8 mouse cellular contexts compared by ENCODE assay signal in the genomic region with DNA sequence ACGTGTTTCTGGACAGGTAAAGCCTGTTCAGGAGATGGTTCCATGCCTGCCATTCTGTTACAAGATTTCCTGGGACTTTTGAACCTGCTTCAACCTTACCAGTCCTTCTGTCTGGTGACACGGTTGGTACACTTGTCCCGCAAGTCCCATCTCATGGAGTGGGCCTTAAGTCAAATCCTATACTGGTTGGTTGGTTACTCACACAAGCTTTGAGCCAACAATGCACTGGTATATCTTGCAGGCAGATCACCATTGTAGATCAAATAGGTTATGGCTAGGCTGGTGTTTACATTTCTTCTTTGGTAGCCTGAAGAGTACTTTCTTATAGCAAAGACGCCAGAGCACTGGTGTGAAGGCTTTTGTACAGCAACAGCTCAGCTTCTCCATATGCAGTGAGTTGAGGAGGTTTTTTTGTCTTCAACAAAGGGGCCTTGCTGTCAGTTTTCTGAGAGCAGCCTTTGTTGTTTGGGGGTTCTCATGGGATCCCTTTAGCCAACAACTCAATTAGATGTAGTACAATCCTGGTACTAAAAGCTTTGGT. TPM values are rescaled to one million over a fixed set of nuclear protein-coding genes. Genes with fewer than 3 reads are reported as not detected.
DNase-seq lines count a peak whose midpoint lies in the region; ATAC-seq lines count a peak whose summit lies in the region.

No protein-coding gene starts in this region.

- ATAC-seq in kidney, embryonic 14.5 days (ENCODE audit: low FRiP score, low TSS enrichment) = no peak; the same call in 1 of the 2 replicates
- no peak for ATAC-seq in embryonic facial prominence, embryonic 15.5 days (ENCODE audit: insufficient number of reproducible peaks, low FRiP score, low TSS enrichment, low read depth)
- no peak for ATAC-seq in intestine, embryonic 16.5 days

- DNase-seq in kidney, adult 18-20 months = no peak
- DNase-seq in neural tube, embryonic 10.5 days (ENCODE audit: extremely low spot score, low spot score) = peak; percentile 20
- DNase-seq in thymus, postnatal 0 days (ENCODE audit: low spot score) = no peak
- DNase-seq in B cell, adult 2 months = no peak
- no peak for DNase-seq in adrenal gland, postnatal 25 days

- no peaks in the 10 kb centered on the region for H3K4me1 ChIP-seq in kidney, embryonic 14.5 days (ENCODE audit: control insufficient read depth, insufficient read depth, low read length)
- H3K4me1 ChIP-seq in embryonic facial prominence, embryonic 15.5 days = no peaks in the 10 kb centered on the region
- no peaks in the 10 kb centered on the region for H3K4me1 ChIP-seq in intestine, embryonic 16.5 days (ENCODE audit: control insufficient read depth, insufficient read depth, low read length)

- H3K4me3 ChIP-seq in kidney, embryonic 14.5 days (ENCODE audit: low read length) = peak overlapping the region; percentile 45
- H3K4me3 ChIP-seq in embryonic facial prominence, embryonic 15.5 days (replicated peaks) = peak overlapping the region; percentile 46
- H3K4me3 ChIP-seq in intestine, embryonic 16.5 days (ENCODE audit: low read length) = peak overlapping the region; percentile 48

- no peaks in the 10 kb centered on the region for H3K27me3 ChIP-seq in kidney, embryonic 14.5 days (ENCODE audit: control insufficient read depth, insufficient read depth, low read length)
- H3K27me3 ChIP-seq in embryonic facial prominence, embryonic 15.5 days = peaks cover 5% of the 10 kb centered on the region
- no peaks in the 10 kb centered on the region for H3K27me3 ChIP-seq in intestine, embryonic 16.5 days (replicated peaks; ENCODE audit: control insufficient read depth, insufficient read depth, low read length)

- no peaks in the 10 kb centered on the region for H3K9me3 ChIP-seq in kidney, embryonic 14.5 days (ENCODE audit: control insufficient read depth, low read length)
- H3K9me3 ChIP-seq in embryonic facial prominence, embryonic 15.5 days (replicated peaks) = no peaks in the 10 kb centered on the region
- H3K9me3 ChIP-seq in intestine, embryonic 16.5 days (ENCODE audit: control insufficient read depth, low read length) = no peaks in the 10 kb centered on the region

- WGBS in kidney, embryonic 14.5 days = 94% methylated on average over 4 of the region's 4 CpGs
- WGBS in embryonic facial prominence, embryonic 15.5 days = 86% methylated on average over 4 of the region's 4 CpGs
- 90% methylated on average over 4 of the region's 4 CpGs for WGBS in intestine, embryonic 16.5 days

- no peak overlapping the region for H3K27ac ChIP-seq in kidney, embryonic 14.5 days (ENCODE audit: low read depth, low read length)
- no peak overlapping the region for H3K27ac ChIP-seq in embryonic facial prominence, embryonic 15.5 days (replicated peaks)
- H3K27ac ChIP-seq in intestine, embryonic 16.5 days (ENCODE audit: low read length) = no peak overlapping the region

- peak overlapping the region; percentile 73 for H3K4me2 ChIP-seq in kidney, embryonic 14.5 days (replicated peaks; ENCODE audit: low read depth, low read length)
- H3K4me2 ChIP-seq in embryonic facial prominence, embryonic 15.5 days (replicated peaks) = peak overlapping the region; percentile 65
- peak overlapping the region; percentile 67 for H3K4me2 ChIP-seq in intestine, embryonic 16.5 days (ENCODE audit: low read depth, low read length)

- no peaks in the 10 kb centered on the region for H3K36me3 ChIP-seq in kidney, embryonic 14.5 days (ENCODE audit: control insufficient read depth, insufficient read depth, low read length)
- H3K36me3 ChIP-seq in embryonic facial prominence, embryonic 15.5 days = no peaks in the 10 kb centered on the region
- H3K36me3 ChIP-seq in intestine, embryonic 16.5 days (ENCODE audit: control insufficient read depth, insufficient read depth, low read length) = no peaks in the 10 kb centered on the region

- H3K9ac ChIP-seq in kidney, embryonic 14.5 days (ENCODE audit: low read depth, low read length) = peak overlapping the region; percentile 56; the same call in 1 of the 2 replicates
- 0 out of 2 replicates have a peak overlapping the region, but pooled peaks have one; percentile 15 for H3K9ac ChIP-seq in embryonic facial prominence, embryonic 15.5 days
- peak overlapping the region; percentile 64; the same call in 1 of the 2 replicates for H3K9ac ChIP-seq in intestine, embryonic 16.5 days (ENCODE audit: low read depth, low read length)

RNA-seq across cellular contexts. Expression of gene Uqcrc2, which starts 37.7 kb away (rescaled TPM):
- 210 and 232 TPM in 2 replicates for polyA plus RNA-seq in kidney, embryonic 14.5 days (2014; fragmentation: Nextera tagmentation; extraction: Ambion mirVana)
- 170 TPM in 2 replicates for polyA plus RNA-seq in embryonic facial prominence, embryonic 15.5 days (2015; fragmentation: Nextera tagmentation; extraction: Ambion mirVana)
- polyA plus RNA-seq in intestine, embryonic 16.5 days (2015; fragmentation: Nextera tagmentation; extraction: Ambion mirVana) = 339 and 345 TPM in 2 replicates
- polyA plus RNA-seq in thymus, postnatal 0 days (2015; fragmentation: Nextera tagmentation; extraction: Ambion mirVana) = 213 and 220 TPM in 2 replicates
- 319 and 341 TPM in 2 replicates for total RNA-seq in adrenal gland, postnatal 25 days (2021)
